Mouse (Mus musculus) small intestine, adult 2 months (tissue): ENCODE results near the gene Far1.

Source experiments
- CTCF ChIP-seq: fragments of 200-500 bp; IDR thresholded peaks from 2 replicates; pipeline ENCODE4 v1.5.1; 2012; ENCODE audit warnings: low read depth, mild to moderate bottlenecking, control low read depth, inconsistent platforms, low read length, moderate library complexity, mixed read lengths; ENCODE audit not compliant: insufficient replicate concordance, insufficient read length; ENCODE audit errors: extremely low read depth
- POLR2A ChIP-seq: fragments of 200-500 bp; IDR thresholded peaks from 2 replicates; pipeline ENCODE4 v1.6.1; 2012; ENCODE audit warnings: low read depth, mild to moderate bottlenecking, control low read depth, inconsistent platforms, low read length, moderate library complexity

- no peak for TF ChIP-seq CTCF
- TF ChIP-seq POLR2A = no peak
Observed at GRCm38 (mm10) chr7:113614198-113614927, 100.7 kb downstream of the Far1 start.
